Mouse (Mus musculus): ENCODE measurements around the gene Hoxb6.

The Hoxb6 gene

GRCm38 (mm10) chr11:96269869-96270268, 22.4 kb upstream of the Hoxb6 start:
- peak; percentile 20 for DNase-seq (ENCODE audit: low read depth)

- peak; percentile 11 for DNase-seq (ENCODE audit: low read depth)
These were observed 21.2 kb upstream of the Hoxb6 start, which contains the start of gene Hoxb9 for GRCm38 (mm10) chr11:96270996-96271540. Hoxb9 (plus strand) TSS chr11:96271457.

- no peak for DNase-seq (ENCODE audit: low read depth)
These were observed 20.7 kb upstream of the Hoxb6 start for GRCm38 (mm10) chr11:96271541-96272011.

GRCm38 (mm10) chr11:96272024-96272921, 20.0 kb upstream of the Hoxb6 start:
- DNase-seq (ENCODE audit: low read depth), result no peak

- DNase-seq (ENCODE audit: low read depth), result no peak
These were observed 17.8 kb upstream of the Hoxb6 start for GRCm38 (mm10) chr11:96274428-96274827.

DNA sequence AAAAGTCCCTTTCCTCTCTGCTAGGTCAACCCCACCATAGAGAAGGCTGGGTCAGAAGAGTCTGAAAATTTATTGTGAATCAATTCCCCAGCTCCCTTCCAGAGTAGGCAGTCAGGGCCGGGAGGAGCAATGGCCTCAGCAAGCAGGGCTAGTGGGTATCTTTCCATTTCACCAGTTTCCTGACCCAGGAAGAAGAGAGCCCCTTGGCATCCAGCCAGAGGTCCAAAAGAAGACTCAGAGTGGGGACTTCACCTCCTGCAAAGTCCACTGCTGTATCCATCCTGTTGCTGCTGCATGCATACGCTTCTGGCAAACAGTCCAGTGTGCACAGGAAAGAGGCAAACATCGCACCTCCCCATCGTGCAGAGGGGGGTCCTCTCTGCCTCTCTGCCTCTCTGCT, 16.4 kb upstream of the Hoxb6 start:
- no peak for DNase-seq (ENCODE audit: low read depth)

DNA sequence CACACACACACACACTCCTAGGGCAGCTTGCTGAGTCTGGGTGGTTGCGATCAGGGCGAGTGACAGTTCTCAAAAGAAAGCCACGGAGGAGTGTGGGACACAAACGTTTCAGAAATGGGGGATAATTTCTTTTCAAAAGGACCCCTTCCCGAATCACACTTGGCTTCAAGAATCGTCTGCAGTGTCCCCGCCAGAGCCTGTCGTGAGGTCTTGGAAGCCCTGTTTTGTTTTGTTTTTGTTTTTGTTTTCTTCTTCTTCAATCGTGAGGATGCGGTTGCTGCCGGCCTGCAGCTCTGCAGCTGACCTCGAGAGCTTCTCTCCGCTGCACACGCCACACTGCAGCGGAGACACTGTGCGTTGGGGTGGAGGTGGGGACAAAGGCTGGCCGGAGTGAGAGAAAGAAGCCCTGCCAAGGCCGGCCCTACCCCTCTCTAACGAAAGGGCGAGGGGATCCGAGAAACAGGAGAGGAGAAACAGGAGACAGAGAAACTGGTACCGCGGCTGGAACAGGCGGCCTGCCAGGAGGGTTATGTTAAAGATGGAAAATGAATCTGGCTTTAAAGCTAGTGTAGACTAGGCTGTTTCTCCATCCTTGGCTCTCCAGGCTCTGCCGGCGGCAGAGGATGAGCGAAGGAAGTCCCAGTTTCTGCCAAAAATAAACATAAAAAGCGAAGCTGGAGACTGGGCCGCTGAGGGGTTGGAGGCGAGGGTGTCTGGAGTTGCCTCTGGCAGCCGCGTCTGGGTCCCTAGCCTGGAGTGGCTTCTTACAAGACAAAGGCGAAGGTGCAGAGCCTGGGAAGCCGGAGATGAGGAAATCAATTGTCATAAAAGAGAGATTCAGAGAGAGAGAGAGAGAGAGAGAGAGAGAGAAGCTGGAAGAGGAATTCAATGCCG, 14.9 kb upstream of the Hoxb6 start:
- DNase-seq (ENCODE audit: low read depth), result no peak

- no peak for DNase-seq (ENCODE audit: low read depth)
These were observed 14.0 kb upstream of the Hoxb6 start for GRCm38 (mm10) chr11:96278324-96278723.

GRCm38 (mm10) chr11:96278773-96279172, 13.5 kb upstream of the Hoxb6 start:
- peak; percentile 91 for DNase-seq (ENCODE audit: low read depth)

- no peak for DNase-seq (ENCODE audit: low read depth)
These were observed 12.6 kb upstream of the Hoxb6 start for GRCm38 (mm10) chr11:96279421-96280233.

- DNase-seq (ENCODE audit: low read depth), result no peak
These were observed 11.6 kb upstream of the Hoxb6 start for GRCm38 (mm10) chr11:96280399-96281378.

DNA sequence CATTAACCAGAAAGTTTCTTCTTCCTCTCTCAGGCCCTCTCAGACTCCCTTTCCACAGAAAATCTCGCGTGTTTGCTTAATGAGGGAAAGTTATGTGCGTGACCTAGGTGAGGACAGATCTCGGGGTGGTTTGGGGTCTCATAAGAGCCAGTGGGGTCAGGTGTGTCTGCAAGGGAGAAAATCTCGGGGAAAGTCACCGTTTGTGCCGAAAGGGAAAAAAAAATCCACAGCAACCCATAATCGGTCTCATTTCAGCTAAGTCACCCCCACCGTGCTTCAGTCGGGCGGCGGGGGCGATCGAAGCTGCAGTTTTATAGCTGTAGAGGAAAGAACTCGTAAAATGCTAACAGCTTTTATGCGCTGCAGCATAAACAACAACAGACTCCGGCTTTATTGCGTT, 10.9 kb upstream of the Hoxb6 start:
- DNase-seq (ENCODE audit: low read depth), result no peak

DNA sequence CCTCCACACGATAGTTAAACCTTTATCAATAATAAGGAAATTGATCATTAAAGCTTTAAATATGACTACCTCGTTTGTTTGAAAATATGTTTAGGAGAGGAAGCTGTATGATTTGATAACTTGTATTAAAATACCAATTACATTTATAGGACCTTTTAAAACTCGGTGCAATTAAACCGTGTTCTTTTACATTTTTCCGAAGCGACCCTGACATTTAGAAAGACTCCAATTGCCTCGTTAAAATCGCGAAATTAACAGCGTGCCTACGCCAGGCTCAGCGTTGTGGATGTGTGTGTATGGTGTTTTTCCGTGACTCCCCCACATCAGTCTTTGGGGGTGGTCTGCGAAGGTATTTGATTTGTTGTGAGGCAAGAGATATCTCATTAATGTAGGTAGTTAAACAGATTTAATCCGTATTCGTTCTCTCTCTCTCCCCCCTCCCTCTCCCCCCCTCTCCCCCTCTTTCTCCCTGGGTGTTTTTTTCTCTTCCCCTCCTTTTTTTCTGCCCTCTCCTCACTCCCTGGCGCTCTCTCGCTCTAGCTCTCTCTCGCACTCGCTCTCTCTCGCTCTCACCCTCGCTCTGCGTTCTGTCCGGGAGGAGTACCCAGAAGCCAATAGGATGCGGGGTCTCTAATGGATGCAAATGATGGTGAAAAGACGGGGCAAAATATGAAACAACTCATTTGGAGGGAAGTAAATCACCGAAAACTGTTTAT, 10.3 kb upstream of the Hoxb6 start, which contains the start of gene Hoxb8:
Gene Hoxb8 (plus strand): TSS at position 51 of the 716 bp plus-strand sequence.
- DNase-seq (ENCODE audit: low read depth), result no peak

DNA sequence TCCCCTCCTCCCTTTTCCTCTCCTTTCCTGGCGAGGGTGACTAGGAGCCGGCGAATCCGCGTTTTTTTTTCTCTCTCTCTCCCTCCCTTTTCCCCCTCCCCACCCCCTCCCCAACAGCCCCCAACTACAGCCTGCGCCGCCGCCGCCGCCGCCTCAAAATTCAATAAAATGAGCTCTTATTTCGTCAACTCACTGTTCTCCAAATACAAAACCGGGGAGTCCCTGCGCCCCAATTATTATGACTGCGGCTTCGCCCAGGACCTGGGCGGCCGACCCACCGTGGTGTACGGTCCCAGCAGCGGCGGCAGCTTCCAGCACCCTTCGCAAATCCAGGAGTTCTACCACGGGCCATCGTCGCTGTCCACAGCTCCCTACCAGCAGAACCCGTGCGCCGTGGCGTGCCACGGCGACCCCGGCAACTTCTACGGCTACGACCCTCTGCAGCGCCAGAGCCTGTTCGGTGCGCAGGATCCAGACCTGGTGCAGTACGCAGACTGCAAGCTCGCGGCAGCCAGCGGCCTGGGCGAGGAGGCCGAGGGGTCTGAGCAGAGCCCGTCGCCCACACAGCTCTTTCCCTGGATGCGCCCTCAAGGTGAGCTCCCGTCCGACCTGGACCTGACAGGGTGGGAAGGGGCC, 9.4 kb upstream of the Hoxb6 start:
- DNase-seq (ENCODE audit: low read depth), result no peak

DNA sequence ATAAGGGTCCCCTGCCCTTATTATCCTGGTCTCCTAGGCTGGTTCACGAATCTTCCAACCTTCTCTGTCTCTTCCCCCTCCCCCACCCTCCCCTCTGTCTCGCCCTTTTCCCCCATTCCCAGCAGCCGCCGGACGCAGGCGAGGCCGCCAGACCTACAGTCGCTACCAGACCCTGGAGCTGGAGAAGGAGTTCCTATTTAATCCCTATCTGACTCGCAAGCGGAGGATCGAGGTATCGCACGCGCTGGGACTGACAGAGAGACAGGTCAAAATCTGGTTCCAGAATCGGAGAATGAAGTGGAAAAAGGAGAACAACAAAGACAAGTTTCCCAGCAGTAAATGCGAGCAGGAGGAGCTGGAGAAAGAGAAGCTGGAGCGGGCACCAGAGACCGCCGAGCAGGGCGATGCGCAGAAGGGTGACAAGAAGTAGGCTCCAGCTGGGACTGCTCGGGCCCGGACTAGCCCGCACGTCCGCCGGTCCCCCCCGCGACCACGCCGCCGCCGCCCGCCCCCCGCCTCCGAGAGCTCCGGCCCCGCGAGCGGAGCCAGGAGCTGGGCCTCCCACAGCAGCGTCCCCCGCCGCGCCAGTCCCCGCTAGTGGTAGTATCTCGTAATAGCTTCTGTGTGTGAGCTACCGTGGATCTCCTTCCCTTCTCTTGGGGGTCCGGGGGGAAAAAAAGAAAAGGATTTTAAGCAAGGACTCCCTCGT, 8.1 kb upstream of the Hoxb6 start:
- DNase-seq (ENCODE audit: low read depth), result no peak

- no peak for DNase-seq (ENCODE audit: low read depth)
These were observed 7.2 kb upstream of the Hoxb6 start for GRCm38 (mm10) chr11:96284774-96285734.
